9 mouse cellular contexts compared by ENCODE assay signal in genomic region chr15:81670231-81670640, GRCm38 (mm10). TPM values are rescaled to one million over a fixed set of nuclear protein-coding genes. Genes with fewer than 3 reads are reported as not detected.
DNase-seq lines count a peak whose midpoint lies in the region; ATAC-seq and TF ChIP-seq lines count a peak whose summit lies in the region.
"Had no signal": no experiment of that assay in that cellular context is flagged by ENCODE, and none has a peak within 500 bp of the region (broad histone marks: within the 10 kb centered on the region; RNA-seq: fewer than 3 reads in every experiment).

No protein-coding gene starts in this region.

- no peaks in the 10 kb centered on the region for H3K9me3 ChIP-seq in ES-Bruce4 (replicated peaks; ENCODE audit: control insufficient read depth, insufficient read depth, low read length, poor library complexity, severe bottlenecking)
- H3K9me3 ChIP-seq in limb, embryonic 10.5 days (replicated peaks) = no peaks in the 10 kb centered on the region

- peak; percentile 63 for ATAC-seq in erythroblast, adult 5-6 weeks (replicated peaks; ENCODE audit: low FRiP score, poor library complexity, severe bottlenecking)

- WGBS in limb, embryonic 10.5 days = 88% methylated on average over 4 of the region's 4 CpGs

- H3K36me3 ChIP-seq in ES-Bruce4 (ENCODE audit: control insufficient read depth, insufficient read depth, low read length, poor library complexity, severe bottlenecking) = peaks cover 46% of the 10 kb centered on the region
- peaks cover 74% of the 10 kb centered on the region for H3K36me3 ChIP-seq in limb, embryonic 10.5 days

- peak; percentile 79 for TF ChIP-seq CTCF in ES-Bruce4 (IDR thresholded peaks at IDR 0.05; ENCODE audit: low read depth, low read length)

- no peak overlapping the region for H3K27ac ChIP-seq in ES-Bruce4 (ENCODE audit: insufficient read depth, low read length)
- no peak overlapping the region for H3K27ac ChIP-seq in limb, embryonic 10.5 days
- H3K27ac ChIP-seq: macrophage had no signal

- no peak overlapping the region for H3K9ac ChIP-seq in ES-Bruce4 (ENCODE audit: low read depth, poor library complexity, severe bottlenecking)

- H3K4me3 ChIP-seq in ES-Bruce4 (ENCODE audit: low read depth, low read length) = no peak overlapping the region
- H3K4me3 ChIP-seq in limb, embryonic 10.5 days = no peak overlapping the region

- TF ChIP-seq POLR2A in ES-Bruce4 (IDR thresholded peaks at IDR 0.05; ENCODE audit: insufficient read depth, low read length) = no peak

- H3K4me1 ChIP-seq in ES-Bruce4 (ENCODE audit: control insufficient read depth, insufficient read depth, low read length) = no peaks in the 10 kb centered on the region
- H3K4me1 ChIP-seq in limb, embryonic 10.5 days = peaks cover under 1% of the 10 kb centered on the region

- TF ChIP-seq EP300 in ES-Bruce4 (IDR thresholded peaks at IDR 0.05; ENCODE audit: insufficient read depth, low read depth, low read length) = no peak

- H3K27me3 ChIP-seq in ES-Bruce4 (ENCODE audit: control insufficient read depth, insufficient read depth, low read length, poor library complexity, severe bottlenecking) = no peaks in the 10 kb centered on the region
- H3K27me3 ChIP-seq in limb, embryonic 10.5 days (ENCODE audit: low read depth, poor library complexity, severe bottlenecking) = no peaks in the 10 kb centered on the region

- peak; percentile 50 for DNase-seq in kidney, adult 18-20 months
- no peak for DNase-seq in kidney, adult 11 months
- peak; percentile 43 to 60 for DNase-seq in adrenal gland, postnatal 36 days
- DNase-seq in limb, embryonic 10.5 days (ENCODE audit: low spot score) = peak; percentile 44
- DNase-seq in retina, adult 2 months (ENCODE audit: low read depth, low spot score) = peak; percentile 15
- DNase-seq in T-cell, adult 2 months (ENCODE audit: low spot score) = no peak

RNA-seq across cellular contexts. Expression of gene L3mbtl2, which starts 6.5 kb away (rescaled TPM):
- 49.3 and 50.3 TPM in 2 replicates for polyA plus RNA-seq in ES-Bruce4 (2011; ENCODE audit: insufficient read depth, insufficient read length, low read depth, missing spikeins)
- 10 to 100 TPM; 15.5 to 17.7 TPM for total RNA-seq in adrenal gland, postnatal 36 days (2021)
- 0.96 and 5.2 TPM in 2 replicates for total RNA-seq in erythroblast, adult 5-6 weeks (2015; ENCODE audit: low replicate concordance)
- total RNA-seq in erythroblast, adult 5-6 weeks (2017; ENCODE audit: low replicate concordance) = 4.5 and 9.8 TPM in 2 replicates
- 37.1 and 42.1 TPM in 2 replicates for polyA plus RNA-seq in limb, embryonic 10.5 days (2016; fragmentation: Nextera tagmentation; extraction: Ambion mirVana)

RNA-seq across cellular contexts. Expression of gene Chadl, which starts 26.9 kb away (rescaled TPM):
- 1.0 and 1.1 TPM in 2 replicates for polyA plus RNA-seq in ES-Bruce4 (2011; ENCODE audit: insufficient read depth, insufficient read length, low read depth, missing spikeins)
- total RNA-seq in adrenal gland, postnatal 36 days (2021) = 1 to 10 TPM; 2.4 to 3.3 TPM
- total RNA-seq in erythroblast, adult 5-6 weeks (2015; ENCODE audit: low replicate concordance) = not detected in 2 replicates
- total RNA-seq in erythroblast, adult 5-6 weeks (2017; ENCODE audit: low replicate concordance) = 0.14 TPM in 1 of 2 replicates, not detected in the other
- 1.3 and 2.4 TPM in 2 replicates for polyA plus RNA-seq in limb, embryonic 10.5 days (2016; fragmentation: Nextera tagmentation; extraction: Ambion mirVana)

Comparison
In these comparisons a context has a peak if more than half of its experiments do, and no peak if none do; other contexts are left out.
1. DNase-seq: peak in kidney, adult 18-20 months (single experiment), adrenal gland, postnatal 36 days (2 of 2), limb, embryonic 10.5 days (single experiment) and retina, adult 2 months (single experiment); none in kidney, adult 11 months (single experiment) and T-cell, adult 2 months (single experiment).